Mouse (Mus musculus): ENCODE results near the gene P2ry2.

P2ry2 gene

GRCm38 (mm10) chr7:101012541-101012940 is at the start of gene P2ry2:
TSS of gene P2ry2 (minus strand) at chr7:101012866.
- no peak for DNase-seq (ENCODE audit: low read depth)

GRCm38 (mm10) chr7:101062246-101062645 is 49.6 kb upstream of the P2ry2 start:
- DNase-seq (ENCODE audit: low read depth): no peak

GRCm38 (mm10) chr7:101061381-101061780 is 48.7 kb upstream of the P2ry2 start:
- no peak for DNase-seq (ENCODE audit: low read depth)

GRCm38 (mm10) chr7:101060476-101060875 is 47.8 kb upstream of the P2ry2 start:
- no peak for DNase-seq (ENCODE audit: low read depth)

- no peak for DNase-seq (ENCODE audit: low read depth)
Observed at GRCm38 (mm10) chr7:101059188-101059587, 46.5 kb upstream of the P2ry2 start.

GRCm38 (mm10) chr7:101057309-101057708 is 44.6 kb upstream of the P2ry2 start:
- DNase-seq (ENCODE audit: low read depth): no peak

GRCm38 (mm10) chr7:101053136-101053535 is 40.5 kb upstream of the P2ry2 start:
- no peak for DNase-seq (ENCODE audit: low read depth)

- DNase-seq (ENCODE audit: low read depth): peak; percentile 81
Observed at GRCm38 (mm10) chr7:101051551-101052221, 39.0 kb upstream of the P2ry2 start.

GRCm38 (mm10) chr7:101050724-101051550 is 38.3 kb upstream of the P2ry2 start:
- no peak for DNase-seq (ENCODE audit: low read depth)

GRCm38 (mm10) chr7:101049326-101050087 is 36.8 kb upstream of the P2ry2 start:
- DNase-seq (ENCODE audit: low read depth): no peak

- DNase-seq (ENCODE audit: low read depth): no peak
Observed at GRCm38 (mm10) chr7:101048247-101048646, 35.6 kb upstream of the P2ry2 start.

- no peak for DNase-seq (ENCODE audit: low read depth)
Observed at GRCm38 (mm10) chr7:101043846-101044541, 31.3 kb upstream of the P2ry2 start.

GRCm38 (mm10) chr7:101041977-101042749 is 29.5 kb upstream of the P2ry2 start:
- no peak for DNase-seq (ENCODE audit: low read depth)

GRCm38 (mm10) chr7:101041544-101041943 is 28.9 kb upstream of the P2ry2 start:
- no peak for DNase-seq (ENCODE audit: low read depth)

- no peak for DNase-seq (ENCODE audit: low read depth)
Observed at GRCm38 (mm10) chr7:101033371-101033770, 20.7 kb upstream of the P2ry2 start.

- DNase-seq (ENCODE audit: low read depth): no peak
Observed at GRCm38 (mm10) chr7:101031234-101031633, 18.6 kb upstream of the P2ry2 start.

- no peak for DNase-seq (ENCODE audit: low read depth)
Observed at GRCm38 (mm10) chr7:101030756-101031155, 18.1 kb upstream of the P2ry2 start.

- no peak for DNase-seq (ENCODE audit: low read depth)
Observed at GRCm38 (mm10) chr7:101029446-101029845, 16.8 kb upstream of the P2ry2 start.

- DNase-seq (ENCODE audit: low read depth): no peak
Observed at GRCm38 (mm10) chr7:101028991-101029390, 16.3 kb upstream of the P2ry2 start.

GRCm38 (mm10) chr7:101028444-101028757 is 15.7 kb upstream of the P2ry2 start:
- no peak for DNase-seq (ENCODE audit: low read depth)

Data from c-Kit-positive CD71-negative TER-119-negative erythroid progenitor cells, embryonic 14.5 days (primary cell).